28 mouse cellular contexts compared by ENCODE assay signal in genomic region chr6:37829631-37830030, GRCm38 (mm10).
"Had no signal": no experiment of that assay in that cellular context is flagged by ENCODE, and none has a peak within 500 bp of the region (broad histone marks: within the 10 kb centered on the region; RNA-seq: fewer than 3 reads in every experiment).

No protein-coding gene starts in this region.

- H3K4me3 ChIP-seq: embryonic facial prominence, embryonic 10.5 days; embryonic facial prominence, embryonic 12.5 days; embryonic facial prominence, embryonic 13.5 days; embryonic facial prominence, embryonic 15.5 days; erythroblast, embryonic 14.5 days; forebrain, embryonic 10.5 days; forebrain, embryonic 12.5 days; forebrain, embryonic 13.5 days; forebrain, embryonic 15.5 days; gastrocnemius, adult 2 months; heart, adult 2 months had no signal

- H3K36me3 ChIP-seq: embryonic facial prominence, embryonic 10.5 days; embryonic facial prominence, embryonic 12.5 days; embryonic facial prominence, embryonic 13.5 days; embryonic facial prominence, embryonic 15.5 days; forebrain, embryonic 10.5 days; forebrain, embryonic 12.5 days; forebrain, embryonic 15.5 days had no signal

- H3K9me3 ChIP-seq: embryonic facial prominence, embryonic 15.5 days; forebrain, embryonic 12.5 days; forebrain, embryonic 13.5 days; forebrain, embryonic 15.5 days had no signal

- H3K27ac ChIP-seq: embryonic facial prominence, embryonic 10.5 days; embryonic facial prominence, embryonic 12.5 days; embryonic facial prominence, embryonic 13.5 days; embryonic facial prominence, embryonic 15.5 days; forebrain, embryonic 10.5 days; forebrain, embryonic 12.5 days; forebrain, embryonic 13.5 days; forebrain, embryonic 15.5 days; gastrocnemius, adult 2 months; heart, adult 2 months had no signal

- H3K4me2 ChIP-seq: embryonic facial prominence, embryonic 12.5 days; embryonic facial prominence, embryonic 13.5 days; embryonic facial prominence, embryonic 15.5 days; forebrain, embryonic 12.5 days; forebrain, embryonic 13.5 days; forebrain, embryonic 15.5 days had no signal

- H3K27me3 ChIP-seq: embryonic facial prominence, embryonic 12.5 days; embryonic facial prominence, embryonic 13.5 days; embryonic facial prominence, embryonic 15.5 days; forebrain, embryonic 12.5 days; forebrain, embryonic 13.5 days; forebrain, embryonic 15.5 days had no signal

- H3K4me1 ChIP-seq: embryonic facial prominence, embryonic 10.5 days; embryonic facial prominence, embryonic 12.5 days; embryonic facial prominence, embryonic 13.5 days; embryonic facial prominence, embryonic 15.5 days; forebrain, embryonic 10.5 days; forebrain, embryonic 12.5 days; forebrain, embryonic 13.5 days; forebrain, embryonic 15.5 days had no signal

- H3K9ac ChIP-seq: embryonic facial prominence, embryonic 12.5 days; embryonic facial prominence, embryonic 13.5 days; embryonic facial prominence, embryonic 15.5 days; forebrain, embryonic 12.5 days; forebrain, embryonic 13.5 days; forebrain, embryonic 15.5 days; forebrain, postnatal 0 days had no signal

- DNase-seq: cerebellum, adult 2 months; cerebellum, adult 8-10 months; cerebellum, adult 9-10 months; cerebellum, adult 9-11 months; cerebellum, postnatal 10 days; cerebellum, postnatal 14 days; cerebellum, postnatal 36 days; embryo, embryonic 11 days; forebrain, postnatal 0 days; gastrocnemius, adult 2 months; gastrocnemius, postnatal 10 days; gastrocnemius, postnatal 14 days; gastrocnemius, postnatal 25 days; gastrocnemius, postnatal 36 days; heart, adult 11 months; heart, adult 18-20 months; heart, adult 2 months had no signal

- ATAC-seq: forebrain, embryonic 13.5 days; forebrain, embryonic 14.5 days; forebrain, embryonic 15.5 days; forebrain, embryonic 16.5 days; forebrain, postnatal 0 days had no signal
